Mouse (Mus musculus) olfactory bulb, adult 2 months (tissue): Measurements from ENCODE around the gene Folr1.

Source experiments
- CTCF ChIP-seq: fragments of 200-500 bp; IDR thresholded peaks from 2 replicates; pipeline ENCODE4 v1.5.1; 2012; ENCODE audit warnings: low read depth, mild to moderate bottlenecking, low read length, moderate library complexity; ENCODE audit not compliant: insufficient read depth
- POLR2A ChIP-seq: fragments of 200-500 bp; IDR thresholded peaks from 2 replicates; pipeline ENCODE4 v1.6.1; 2012; ENCODE audit warnings: mild to moderate bottlenecking, low read depth, low read length, moderate library complexity; ENCODE audit not compliant: insufficient read depth

- no peak for TF ChIP-seq POLR2A
- no peak for TF ChIP-seq CTCF
These were observed 22.7 kb downstream of the Folr1 start for GRCm38 (mm10) chr7:101847934-101848333.
